Mouse (Mus musculus) bone marrow macrophage, adult 2 months (primary cell): ENCODE results near the gene Gstm3.

ENCODE experiments used
- CTCF ChIP-seq: IDR thresholded peaks from 2 replicates; pipeline ENCODE4 v1.5.1; 2012; ENCODE audit warnings: low read depth, mild to moderate bottlenecking, low read length, moderate library complexity
- POLR2A ChIP-seq: IDR thresholded peaks from 2 replicates; pipeline ENCODE4 v1.6.1; 2012; ENCODE audit warnings: mild to moderate bottlenecking, low read depth, low read length, borderline replicate concordance

GRCm38 (mm10) chr3:108018190-108018820 lies 49.2 kb upstream of the Gstm3 start:
- TF ChIP-seq CTCF (no peak), POLR2A (no peak)
